Mouse (Mus musculus): ENCODE results near the gene Asdurf. TPM values are rescaled to one million over a fixed set of nuclear protein-coding genes. Genes with fewer than 3 reads are reported as not detected.

The Asdurf gene
- total RNA-seq, 2 experiments from 2014 or later, result not detected

Other genes with a start within 250 kb of the Asdurf start
- not detected for gene 1700019A02Rik, start 165.0 kb downstream of the Asdurf start, total RNA-seq (2021)
- 10 to 100 TPM; 25.8 to 27.0 TPM for gene Pms1, start 55.6 kb downstream of the Asdurf start, total RNA-seq (2021)
- gene Ormdl1, start 55.5 kb downstream of the Asdurf start, total RNA-seq (2021), result 1 to 10 TPM; 8.4 to 8.7 TPM
- gene Gm28778, start 55.5 kb downstream of the Asdurf start, total RNA-seq (2021), result under 1 TPM in 1 of 2 experiments, not detected in 1; 0.95 TPM
- gene Osgepl1, start 39.0 kb downstream of the Asdurf start, total RNA-seq (2021), result 10 to 100 TPM; 17.9 to 18.9 TPM
- gene Gm28551, start within 50 bp of the Asdurf start, total RNA-seq (2021), result under 1 TPM; 0.13 to 0.30 TPM
- 10 to 100 TPM; 20.2 to 21.2 TPM for gene Asnsd1, start 133 bp upstream of the Asdurf start, total RNA-seq (2021)

All from layer of hippocampus, postnatal 36 days (tissue).